Mouse (Mus musculus) kidney, postnatal 14 days (tissue): Measurements from ENCODE around the gene 1810062G17Rik.

Experiments
- DNase-seq: peaks from one replicate; pipeline ENCODE4 v3.0.0; 2022; ENCODE audit warnings: mixed read lengths

1810062G17Rik gene

GRCm38 (mm10) chr3:36511491-36511890 is 35.8 kb downstream of the 1810062G17Rik start:
- DNase-seq: no peak

- DNase-seq: no peak
Measured at GRCm38 (mm10) chr3:36516196-36516595, 40.5 kb downstream of the 1810062G17Rik start.

- DNase-seq: no peak
Measured at GRCm38 (mm10) chr3:36521073-36522060, 45.6 kb downstream of the 1810062G17Rik start, which contains the start of gene Gm11549. Gene Gm11549, minus strand, starts transcription at chr3:36521813.

GRCm38 (mm10) chr3:36522137-36522536 is 46.4 kb downstream of the 1810062G17Rik start:
- DNase-seq: no peak

GRCm38 (mm10) chr3:36524466-36524865 is 48.7 kb downstream of the 1810062G17Rik start:
- no peak for DNase-seq

- peak; percentile 18 for DNase-seq
Measured at GRCm38 (mm10) chr3:36530345-36530744, 54.6 kb downstream of the 1810062G17Rik start.

- no peak for DNase-seq
Measured at GRCm38 (mm10) chr3:36530781-36531180, 55.0 kb downstream of the 1810062G17Rik start.

GRCm38 (mm10) chr3:36531242-36531641 is 55.5 kb downstream of the 1810062G17Rik start:
- no peak for DNase-seq
